Mouse (Mus musculus) c-Kit-negative CD71-positive TER-119-positive erythroid progenitor cells, embryonic 14.5 days (primary cell): ENCODE data around the gene Kcnj9.
A peak's percentile ranks its signal among the peaks of the same experiment; 100 is the strongest.

ENCODE experiments used
- DNase-seq: peaks from one replicate; pipeline ENCODE4 v3.0.0-alpha.2; 2013; ENCODE audit warnings: low read depth, low spot score

Kcnj9 gene

GRCm38 (mm10) chr1:172312768-172313561, 16.2 kb downstream of the Kcnj9 start:
- no peak for DNase-seq

GRCm38 (mm10) chr1:172311921-172312767, 17.0 kb downstream of the Kcnj9 start:
- DNase-seq: peak; percentile 77

GRCm38 (mm10) chr1:172311248-172311906, 17.7 kb downstream of the Kcnj9 start:
- DNase-seq: no peak

GRCm38 (mm10) chr1:172309699-172310398, 19.3 kb downstream of the Kcnj9 start:
- DNase-seq: peak; percentile 58

- no peak for DNase-seq
Measured at GRCm38 (mm10) chr1:172308409-172308808, 20.7 kb downstream of the Kcnj9 start.

- DNase-seq: no peak
Measured at GRCm38 (mm10) chr1:172307936-172308335, 21.2 kb downstream of the Kcnj9 start.

- DNase-seq: no peak
Measured at GRCm38 (mm10) chr1:172306885-172307284, 22.2 kb downstream of the Kcnj9 start.

GRCm38 (mm10) chr1:172306196-172306595, 22.9 kb downstream of the Kcnj9 start:
- no peak for DNase-seq

GRCm38 (mm10) chr1:172305635-172306034, 23.5 kb downstream of the Kcnj9 start:
- no peak for DNase-seq

- DNase-seq: no peak
Measured at GRCm38 (mm10) chr1:172305153-172305552, 24.0 kb downstream of the Kcnj9 start.

- DNase-seq: no peak
Measured at GRCm38 (mm10) chr1:172304443-172304842, 24.7 kb downstream of the Kcnj9 start.

- no peak for DNase-seq
Measured at GRCm38 (mm10) chr1:172302851-172303250, 26.3 kb downstream of the Kcnj9 start.

- DNase-seq: no peak
Measured at GRCm38 (mm10) chr1:172302311-172302710, 26.8 kb downstream of the Kcnj9 start.

GRCm38 (mm10) chr1:172301180-172301579, 27.9 kb downstream of the Kcnj9 start:
- no peak for DNase-seq

GRCm38 (mm10) chr1:172300247-172300646, 28.9 kb downstream of the Kcnj9 start:
- no peak for DNase-seq

GRCm38 (mm10) chr1:172299528-172299927, 29.6 kb downstream of the Kcnj9 start:
- DNase-seq: no peak

- no peak for DNase-seq
Measured at GRCm38 (mm10) chr1:172297611-172298537, 31.2 kb downstream of the Kcnj9 start, which contains the start of gene Atp1a2. Atp1a2 (minus strand) TSS chr1:172298064.

GRCm38 (mm10) chr1:172296816-172297510, 32.2 kb downstream of the Kcnj9 start:
- DNase-seq: no peak

- DNase-seq: no peak
Measured at GRCm38 (mm10) chr1:172295751-172296197, 33.3 kb downstream of the Kcnj9 start.

- DNase-seq: no peak
Measured at GRCm38 (mm10) chr1:172293449-172293848, 35.7 kb downstream of the Kcnj9 start.
